Mouse (Mus musculus) G1E (cell line): Measurements from ENCODE around the gene Anks6.

Source experiments
- CTCF ChIP-seq: IDR thresholded peaks from 2 replicates; pipeline ENCODE4 v1.5.1; 2012; ENCODE audit warnings: low read depth, low read length, inconsistent platforms, mixed read lengths
- GATA2 ChIP-seq: IDR thresholded peaks from 2 replicates; pipeline ENCODE4 v1.6.1; 2012; ENCODE audit warnings: low read depth, low read length, inconsistent platforms, borderline replicate concordance

- TF ChIP-seq CTCF (no peak), GATA2 (no peak)
Measured at GRCm38 (mm10) chr4:47075054-47075453, 17.8 kb upstream of the Anks6 start.
